Mouse (Mus musculus): ENCODE data around the gene Sphk1. TPM values are rescaled to one million over a fixed set of nuclear protein-coding genes. Genes with fewer than 3 reads are reported as not detected.

The Sphk1 gene
- total RNA-seq, 2 experiments from 2014 or later, result 2.6 to 2.7 TPM

GRCm38 (mm10) chr11:116506151-116506875 is 24.4 kb upstream of the Sphk1 start:
- no peak for DNase-seq
- intact Hi-C loops (cut with DNase I), result no loop called here

- intact Hi-C loops (cut with DNase I), result no loop called here
- no peak for DNase-seq
Measured at GRCm38 (mm10) chr11:116508689-116509088, 22.0 kb upstream of the Sphk1 start.

DNA sequence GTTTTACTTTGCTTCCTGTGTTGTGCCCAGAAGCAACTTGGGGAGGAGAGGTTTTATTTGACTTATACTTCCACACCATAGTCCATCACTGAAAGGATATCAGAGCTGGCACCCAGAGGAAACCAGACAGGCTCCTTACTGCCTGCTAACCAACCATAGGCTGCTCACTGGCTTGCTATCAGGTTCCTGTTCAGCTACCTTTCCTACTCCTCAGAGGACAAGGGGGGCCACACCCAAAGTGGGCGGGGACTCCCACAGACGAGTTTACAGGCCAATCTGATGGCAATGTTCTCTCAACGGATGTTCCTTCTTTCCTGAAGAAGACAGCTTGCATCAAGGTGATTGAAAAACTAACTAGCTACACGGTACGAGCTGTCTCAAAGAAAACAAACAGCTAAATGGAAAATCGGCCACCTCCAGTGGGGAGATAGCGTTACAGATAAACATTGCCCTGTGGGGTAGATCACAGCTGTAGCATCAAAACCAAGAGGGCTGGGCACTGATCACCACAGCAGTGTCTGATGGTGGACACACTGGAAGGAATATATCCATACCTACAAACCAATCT is 19.3 kb upstream of the Sphk1 start:
- DNase-seq, result no peak
- intact Hi-C loops (cut with DNase I), result no loop called here

GRCm38 (mm10) chr11:116512154-116512553 is 18.6 kb upstream of the Sphk1 start:
- no peak for DNase-seq
- intact Hi-C loops (cut with DNase I), result no loop called here

GRCm38 (mm10) chr11:116512987-116513386 is 17.7 kb upstream of the Sphk1 start:
- intact Hi-C loops (cut with DNase I), result no loop called here
- DNase-seq, result no peak

GRCm38 (mm10) chr11:116513531-116514038 is 17.1 kb upstream of the Sphk1 start:
- intact Hi-C loops (cut with DNase I), result no loop called here

GRCm38 (mm10) chr11:116515330-116516020 is 15.2 kb upstream of the Sphk1 start:
- no peak for DNase-seq
- intact Hi-C loops (cut with DNase I), result no loop called here

More at GRCm38 (mm10) chr11:116513531-116514038, 17.1 kb upstream of the Sphk1 start:
- no peak for DNase-seq

GRCm38 (mm10) chr11:116518482-116518881 is 12.2 kb upstream of the Sphk1 start:
- intact Hi-C loops (cut with DNase I), result no loop called here
- DNase-seq, result peak; percentile 46 to 55

DNA sequence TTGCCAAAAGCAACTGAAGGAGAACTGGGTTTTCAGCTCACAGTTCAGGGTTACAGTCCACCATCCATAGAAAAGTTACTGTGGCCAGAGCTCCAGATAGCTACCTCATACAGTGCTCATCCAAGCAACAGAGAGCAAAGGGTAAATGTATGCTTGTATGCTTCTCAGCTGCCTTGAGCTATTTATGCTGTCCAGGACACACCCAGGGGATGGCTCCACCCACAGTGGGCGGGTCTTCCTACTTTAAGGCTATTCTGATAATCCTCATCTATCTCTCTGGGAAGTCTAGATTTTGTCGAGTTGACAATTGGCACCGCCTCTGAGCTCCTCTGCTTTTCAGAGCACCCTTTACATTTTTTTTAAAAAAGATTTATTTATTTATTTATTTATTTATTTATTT is 9.6 kb upstream of the Sphk1 start:
- no peak for DNase-seq
- intact Hi-C loops (cut with DNase I), result no loop called here

DNA sequence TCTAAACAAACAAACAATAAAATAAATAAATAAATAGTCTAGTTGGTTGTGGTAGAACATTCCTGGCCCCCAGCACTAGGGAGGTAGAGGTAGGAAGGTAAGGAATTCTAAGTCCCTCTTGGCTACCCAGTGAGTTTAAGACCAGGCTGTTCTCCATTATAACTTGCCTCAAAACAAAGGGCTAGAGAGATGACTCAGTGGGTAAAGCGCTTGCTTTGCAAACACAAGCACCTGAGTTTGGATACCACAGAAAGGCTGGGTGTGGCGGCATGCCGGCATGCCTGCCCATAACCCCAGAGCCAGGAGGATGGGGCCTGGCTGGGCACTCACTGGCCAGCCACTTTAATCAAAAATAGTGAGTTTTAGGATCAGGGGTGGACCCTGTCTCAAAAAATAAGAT is 8.7 kb upstream of the Sphk1 start:
- intact Hi-C loops (cut with DNase I), result no loop called here
- no peak for DNase-seq

DNA sequence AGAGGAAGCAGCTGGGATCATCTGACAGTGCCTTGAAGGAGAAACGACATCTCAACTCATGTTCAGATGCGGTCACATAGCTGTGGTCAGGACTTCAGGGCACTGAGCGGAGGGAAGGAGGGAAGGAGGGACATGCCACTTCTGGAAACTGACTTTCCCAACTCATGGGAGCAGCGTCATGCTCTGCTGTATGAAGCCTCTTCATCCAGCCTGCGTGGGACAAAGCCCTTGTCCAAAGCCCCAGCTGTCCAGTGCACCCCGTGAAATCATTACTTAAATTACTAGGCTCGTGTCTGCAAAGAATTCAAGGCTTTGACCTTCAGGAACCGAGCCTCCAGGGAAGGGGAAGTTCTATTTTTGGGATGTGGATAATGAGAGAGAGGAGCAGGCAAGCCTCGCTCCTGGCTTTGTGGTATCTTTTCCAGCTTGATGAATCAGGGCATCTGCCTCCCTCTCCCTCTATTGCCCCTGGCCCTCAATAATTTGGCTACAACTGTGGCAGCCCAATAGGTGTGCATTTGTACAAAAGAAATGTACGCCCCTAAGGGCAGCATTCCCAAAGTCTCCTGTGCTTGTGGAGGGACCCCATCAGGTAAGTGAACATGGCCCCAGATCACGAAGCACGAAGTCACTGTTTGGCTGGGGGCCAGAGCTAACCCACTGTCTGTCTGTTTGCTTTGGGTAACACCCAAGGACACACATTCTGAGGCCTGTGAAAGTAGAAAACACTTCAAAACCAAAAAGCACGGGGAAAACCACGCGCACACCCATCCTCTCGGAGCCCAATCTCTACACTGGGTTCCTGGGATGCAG is 7.6 kb upstream of the Sphk1 start:
- intact Hi-C loops (cut with DNase I), result no loop called here
- peak in 1 of 2 experiments; percentile 51 for DNase-seq

GRCm38 (mm10) chr11:116523699-116524189 is 7.0 kb upstream of the Sphk1 start:
- intact Hi-C loops (cut with DNase I), result no loop called here

GRCm38 (mm10) chr11:116528636-116529320 is 1.9 kb upstream of the Sphk1 start:
- DNase-seq, result no peak
- intact Hi-C loops (cut with DNase I), result no loop called here

More at GRCm38 (mm10) chr11:116523699-116524189, 7.0 kb upstream of the Sphk1 start:
- peak; percentile 36 to 63 for DNase-seq

GRCm38 (mm10) chr11:116531371-116532191 is 856 bp downstream of the Sphk1 start:
- no peak for DNase-seq

GRCm38 (mm10) chr11:116532262-116532809 is 1.6 kb downstream of the Sphk1 start:
- peak; percentile 34 to 40 for DNase-seq

More at GRCm38 (mm10) chr11:116531371-116532191, 856 bp downstream of the Sphk1 start:
- intact Hi-C loops (cut with DNase I), result no loop called here

DNA sequence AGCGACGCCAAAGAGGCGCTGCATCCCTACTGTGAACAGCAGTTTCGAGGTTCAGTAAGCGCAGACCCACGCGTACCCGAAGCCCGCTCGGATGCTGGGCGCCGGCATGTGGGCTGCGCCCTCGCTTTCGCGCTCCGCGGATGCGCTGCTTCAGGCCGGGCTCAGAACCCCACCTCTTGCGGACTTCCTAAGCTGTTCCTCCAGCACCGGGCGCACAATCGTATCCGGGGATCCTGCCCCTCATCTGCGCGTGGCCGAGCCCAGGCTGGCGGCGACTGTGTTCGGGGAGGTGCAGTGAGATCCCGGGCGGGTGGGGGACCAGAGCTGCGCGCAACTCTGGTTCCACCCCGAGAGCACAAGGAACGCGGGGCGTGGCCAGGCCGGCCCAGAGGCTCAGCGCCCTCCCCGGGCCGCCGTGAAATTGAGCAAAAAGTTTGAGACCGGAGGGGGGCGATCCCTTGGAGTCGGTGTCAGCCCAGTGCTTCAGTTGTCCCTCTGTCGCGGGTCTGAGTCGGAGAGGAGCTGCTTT is 2.1 kb downstream of the Sphk1 start:
- intact Hi-C loops (cut with DNase I), result no loop called here
- peak; percentile 83 to 85 for DNase-seq

More at GRCm38 (mm10) chr11:116532262-116532809, 1.6 kb downstream of the Sphk1 start:
- intact Hi-C loops (cut with DNase I), result no loop called here

GRCm38 (mm10) chr11:116533341-116534153 is 2.8 kb downstream of the Sphk1 start:
- intact Hi-C loops (cut with DNase I), result loop anchor here (1.0 kb wide), 1 partner anchor 32 kb away; no protein-coding TSS in a partner anchor
- DNase-seq, result peak; percentile 36 to 48

Data from heart, postnatal 14 days (tissue).